Mouse (Mus musculus) midbrain, embryonic 14.5 days (tissue): ENCODE measurements around the gene Cd99l2. TPM values are rescaled to one million over a fixed set of nuclear protein-coding genes. Genes with fewer than 3 reads are reported as not detected.

ENCODE experiments used
- ATAC-seq: fragments of 200-750 bp; cut with Nextera tagmentation; 2 replicates; pipeline ENCODE4 v1.8.0; 2017; ENCODE audit warnings: moderate number of reproducible peaks, moderate library complexity; ENCODE audit not compliant: low FRiP score, low TSS enrichment
- DNase-seq: peaks from one replicate; pipeline ENCODE4 v3.0.0-alpha.2; 2015
- H3K27ac ChIP-seq: fragments of 300-500 bp; sonication (generic); replicated peaks from 2 replicates; pipeline ENCODE4 v1.5.1; 2014; ENCODE audit warnings: mild to moderate bottlenecking, low read depth, low read length, moderate library complexity
- H3K27me3 ChIP-seq: fragments of 300-500 bp; sonication (generic); 2 replicates; pipeline ENCODE4 v1.6.1; 2014; ENCODE audit warnings: low read length, control low read depth, mixed read lengths; ENCODE audit not compliant: control insufficient read depth, insufficient read depth
- H3K36me3 ChIP-seq: fragments of 300-500 bp; sonication (generic); 2 replicates; pipeline ENCODE4 v1.6.1; 2014; ENCODE audit warnings: low read length, control low read depth; ENCODE audit not compliant: control insufficient read depth, insufficient read depth
- H3K4me1 ChIP-seq: fragments of 300-500 bp; sonication (generic); 2 replicates; pipeline ENCODE4 v1.6.1; 2014; ENCODE audit warnings: mild to moderate bottlenecking, antibody characterized with exemption, low read length, control low read depth; ENCODE audit not compliant: control insufficient read depth, insufficient read depth
- H3K4me2 ChIP-seq: fragments of 300-500 bp; sonication (generic); 2 replicates; pipeline ENCODE4 v1.6.1; 2014; ENCODE audit warnings: mild to moderate bottlenecking, low read length, moderate library complexity
- H3K4me3 ChIP-seq: fragments of 300-500 bp; sonication (generic); replicated peaks from 2 replicates; pipeline ENCODE4 v1.5.1; 2014; ENCODE audit warnings: low read depth, low read length
- H3K9ac ChIP-seq: fragments of 300-500 bp; sonication (generic); replicated peaks from 2 replicates; pipeline ENCODE4 v1.6.1; 2014; ENCODE audit warnings: mild to moderate bottlenecking, low read length, moderate library complexity
- H3K9me3 ChIP-seq: fragments of 300-500 bp; sonication (generic); 2 replicates; pipeline ENCODE4 v1.6.1; 2016; ENCODE audit warnings: low read length, control low read depth, mixed read lengths; ENCODE audit not compliant: control insufficient read depth
- WGBS: fragments of 180-500 bp; shearing (Covaris S2); extraction: QIAGEN DNeasy Blood & Tissue Kit; methylation state at CpG from one replicate; pipeline ENCODE4 v1.1.7; 2014; 5-methylcytosine and 5-hydroxymethylcytosine counted together
- polyA plus RNA-seq: library from polyadenylated mRNA; unstranded; fragments of >200 nt; fragmentation: Nextera tagmentation; extraction: Ambion mirVana; gene quantifications from 2 replicates; pipeline ENCODE4 v1.2.1, GENCODE M21; 2014

Cd99l2 gene
- polyA plus RNA-seq, 1 experiment from 2014 or later, result 52.8 TPM

DNA sequence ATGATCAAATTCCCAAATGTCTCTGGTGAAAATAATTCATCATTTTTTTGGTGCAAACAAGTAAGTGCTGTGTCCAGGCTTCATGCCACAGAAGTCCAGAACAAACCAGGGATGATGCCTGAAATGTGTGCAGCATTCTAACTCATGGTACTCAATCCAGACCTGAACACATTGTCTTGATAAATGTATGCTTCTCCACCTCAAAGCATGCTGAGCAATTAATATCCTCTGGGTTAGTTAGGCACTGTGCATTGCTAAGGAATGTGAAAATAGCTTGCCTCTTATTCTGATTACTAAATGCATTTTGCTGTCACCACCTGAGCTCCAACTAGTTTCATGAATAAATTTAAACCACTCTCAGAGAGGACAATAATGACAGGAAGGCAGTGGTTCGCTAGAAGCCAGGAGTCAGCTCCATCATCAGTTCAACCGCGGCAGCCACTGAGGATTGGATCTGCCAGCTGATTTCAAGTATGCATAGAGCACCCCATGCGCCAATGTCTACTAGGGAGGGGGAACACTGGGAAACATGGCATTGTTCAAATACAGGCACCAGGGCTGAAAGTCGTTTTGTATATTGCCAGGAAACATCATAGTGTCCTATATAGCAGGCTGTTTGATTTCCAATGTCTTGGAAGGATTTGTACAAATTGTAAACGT, 36.4 kb downstream of the Cd99l2 start:
- DNase-seq (no peak), ATAC-seq (no peak)
- H3K4me1 ChIP-seq, result no peaks in the 10 kb centered on the region
- H3K9me3 ChIP-seq, result no peaks in the 10 kb centered on the region
- no peak overlapping the region for H3K4me2 ChIP-seq
- H3K36me3 ChIP-seq, result no peaks in the 10 kb centered on the region
- H3K27me3 ChIP-seq, result no peaks in the 10 kb centered on the region
- H3K27ac ChIP-seq, result peak overlapping the region; percentile 26; the same call in 1 of the 2 replicates
- no peak overlapping the region for H3K4me3 ChIP-seq
- WGBS, result 81% methylated on average over 6 of the region's 6 CpGs
- no peak overlapping the region for H3K9ac ChIP-seq

DNA sequence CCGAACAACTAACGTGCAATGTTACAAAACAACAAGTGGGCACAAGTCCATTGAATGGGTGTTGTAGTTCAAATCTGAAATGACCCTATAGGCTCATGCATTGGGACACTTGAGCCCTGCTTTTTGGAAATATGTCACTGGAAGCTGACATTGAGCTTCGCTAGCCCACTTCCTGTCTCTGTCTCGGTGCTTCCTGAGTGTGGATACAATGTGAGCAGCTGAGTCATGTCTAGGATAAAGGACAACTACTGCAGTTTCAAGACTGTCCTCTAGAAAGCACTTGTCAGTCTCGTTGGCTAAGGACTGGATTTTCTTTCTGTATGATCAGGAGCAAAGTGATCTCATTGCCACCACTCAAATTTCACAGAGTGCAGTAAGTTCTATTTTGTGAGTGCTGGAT, 49.7 kb downstream of the Cd99l2 start:
- ATAC-seq, result no peak
- 0 out of 2 replicates have a peak, but pooled peaks cover 11% of the 10 kb centered on the region for H3K36me3 ChIP-seq

DNA sequence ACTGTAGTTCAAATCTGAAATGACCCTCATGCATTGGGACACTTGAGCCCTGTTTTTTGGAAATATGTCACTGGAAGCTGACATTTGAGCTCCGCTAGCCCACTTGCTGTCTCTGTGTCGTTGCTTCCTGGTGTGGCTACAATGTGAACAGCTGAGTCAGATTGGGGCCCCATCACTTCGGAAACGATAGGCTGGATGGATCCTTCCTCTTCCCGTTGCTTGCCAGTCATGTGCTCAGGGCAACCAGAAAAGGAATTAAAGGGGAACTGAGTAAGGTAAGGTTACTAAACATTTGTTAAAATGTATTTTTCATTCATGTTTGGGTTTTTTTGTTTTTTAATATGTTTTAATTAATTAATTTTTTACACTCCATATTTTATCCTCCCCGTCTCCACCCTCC, 53.2 kb downstream of the Cd99l2 start:
- no peaks in the 10 kb centered on the region for H3K4me1 ChIP-seq
- H3K36me3 ChIP-seq, result 0 out of 2 replicates have a peak, but pooled peaks cover 12% of the 10 kb centered on the region
- no peak for DNase-seq
- H3K27ac ChIP-seq, result no peak overlapping the region
- H3K9me3 ChIP-seq, result no peaks in the 10 kb centered on the region
- no peak overlapping the region for H3K4me2 ChIP-seq
- H3K9ac ChIP-seq, result no peak overlapping the region
- no peaks in the 10 kb centered on the region for H3K27me3 ChIP-seq
- no peak overlapping the region for H3K4me3 ChIP-seq
- WGBS, result 90% methylated on average over 6 of the region's 6 CpGs
- no peak for ATAC-seq

More for the DNA sequence above, 49.7 kb downstream of the Cd99l2 start:
- Histone ChIP-seq H3K27me3 (no peaks in the 10 kb centered on the region), H3K4me3 (no peak overlapping the region), H3K27ac (no peak overlapping the region), H3K9me3 (no peaks in the 10 kb centered on the region), H3K4me1 (no peaks in the 10 kb centered on the region), H3K9ac (no peak overlapping the region), H3K4me2 (no peak overlapping the region)
- WGBS, result 87% methylated on average over 5 of the region's 5 CpGs
- no peak for DNase-seq

DNA sequence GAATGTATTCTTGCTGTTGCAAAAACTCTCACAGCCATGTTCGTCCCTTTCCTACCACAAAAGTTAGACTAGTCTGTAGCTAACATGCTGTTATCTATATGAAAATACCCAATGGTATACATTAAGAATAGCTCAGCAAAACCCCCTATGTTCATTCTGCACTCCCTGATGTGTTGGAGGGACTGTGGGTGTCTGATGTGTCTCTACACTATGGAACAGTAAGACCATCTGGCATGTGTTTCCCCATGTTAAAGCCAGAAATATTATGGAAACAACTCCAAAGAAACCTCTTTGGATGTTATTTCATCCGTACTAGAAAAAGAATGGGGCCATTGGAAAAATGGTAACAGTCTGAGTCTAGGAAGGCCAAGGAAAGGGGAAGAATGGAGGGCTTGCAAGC, 57.1 kb downstream of the Cd99l2 start:
- no peak for ATAC-seq

DNA sequence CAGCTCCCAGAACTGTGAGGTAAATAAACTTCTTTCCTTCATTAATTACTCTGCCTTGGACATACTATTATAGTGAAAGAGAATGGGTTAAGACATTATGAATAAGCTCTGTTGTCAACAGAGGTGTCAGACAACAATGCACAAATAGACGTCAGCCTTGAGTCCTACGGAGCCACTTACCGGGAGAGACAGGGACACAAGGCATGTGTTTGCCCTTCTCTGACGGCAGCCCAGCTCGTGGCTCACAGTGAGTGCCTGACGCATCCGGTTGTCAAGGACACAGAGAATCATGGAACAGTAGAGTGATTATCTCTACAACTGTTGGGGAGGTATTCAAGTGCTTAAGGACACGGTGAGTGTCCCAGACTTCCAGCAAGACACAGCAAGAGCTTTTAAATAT, 57.8 kb downstream of the Cd99l2 start:
- Histone ChIP-seq H3K4me3 (no peak overlapping the region), H3K4me1 (no peaks in the 10 kb centered on the region), H3K27ac (no peak overlapping the region), H3K9ac (no peak overlapping the region), H3K4me2 (no peak overlapping the region), H3K9me3 (no peaks in the 10 kb centered on the region), H3K27me3 (no peaks in the 10 kb centered on the region), H3K36me3 (0 out of 2 replicates have a peak, but pooled peaks cover 6% of the 10 kb centered on the region)
- DNase-seq, result peak; percentile 25
- 32% methylated on average over 8 of the region's 8 CpGs for WGBS
- no peak for ATAC-seq

More for the DNA sequence above, 57.1 kb downstream of the Cd99l2 start:
- Histone ChIP-seq H3K36me3 (0 out of 2 replicates have a peak, but pooled peaks cover 10% of the 10 kb centered on the region), H3K9ac (no peak overlapping the region), H3K27ac (no peak overlapping the region), H3K4me3 (no peak overlapping the region), H3K27me3 (no peaks in the 10 kb centered on the region), H3K9me3 (no peaks in the 10 kb centered on the region), H3K4me1 (no peaks in the 10 kb centered on the region), H3K4me2 (no peak overlapping the region)
- DNase-seq, result no peak
- WGBS, result 89% methylated on average over 2 of the region's 2 CpGs

DNA sequence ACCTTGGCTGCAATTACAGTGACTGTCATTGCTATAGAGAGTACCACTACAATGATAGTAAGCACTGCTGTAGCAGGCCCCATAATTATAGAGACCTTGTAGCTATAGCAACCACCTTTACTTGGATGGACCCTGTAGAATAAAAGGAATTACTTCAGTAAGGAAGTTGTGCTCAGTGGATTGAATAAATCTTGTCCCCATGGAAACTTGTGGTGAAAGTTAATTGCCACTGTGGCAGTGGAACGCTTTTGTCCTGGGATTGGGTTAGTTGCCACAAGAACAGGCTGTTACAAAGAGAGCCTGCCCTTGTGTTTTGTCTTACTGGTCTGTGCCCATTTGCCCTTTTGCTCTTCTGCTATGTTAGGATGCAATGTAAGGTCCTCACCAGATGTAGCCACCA, 58.2 kb downstream of the Cd99l2 start:
- DNase-seq, result peak; percentile 20
- no peak overlapping the region for H3K4me2 ChIP-seq
- H3K27me3 ChIP-seq, result no peaks in the 10 kb centered on the region
- no peak overlapping the region for H3K4me3 ChIP-seq
- H3K27ac ChIP-seq, result no peak overlapping the region
- WGBS, result 48% methylated on average over 1 of the region's 1 CpGs
- H3K9ac ChIP-seq, result no peak overlapping the region
- H3K36me3 ChIP-seq, result 0 out of 2 replicates have a peak, but pooled peaks cover 6% of the 10 kb centered on the region
- no peaks in the 10 kb centered on the region for H3K9me3 ChIP-seq
- ATAC-seq, result no peak
- no peaks in the 10 kb centered on the region for H3K4me1 ChIP-seq

DNA sequence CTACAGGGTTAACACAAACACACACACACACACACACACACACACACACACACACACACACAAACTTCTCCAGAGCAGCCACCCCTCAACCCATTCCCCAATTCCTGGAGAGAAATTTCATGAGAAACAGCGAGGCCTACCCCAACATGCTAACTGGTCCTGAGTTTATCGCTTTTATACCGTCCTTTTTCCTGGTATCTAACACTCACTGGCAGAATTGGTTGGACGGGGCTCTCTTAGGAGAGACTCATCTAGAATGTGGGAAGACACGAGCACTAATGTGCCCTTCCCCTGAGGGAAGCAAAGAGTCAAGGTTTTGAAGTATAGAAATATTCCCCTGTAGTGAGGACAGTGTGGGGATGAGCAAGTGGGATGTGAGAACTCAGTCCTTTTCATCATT, 61.7 kb downstream of the Cd99l2 start:
- H3K4me3 ChIP-seq, result no peak overlapping the region
- WGBS, result 85% methylated on average over 5 of the region's 5 CpGs

DNA sequence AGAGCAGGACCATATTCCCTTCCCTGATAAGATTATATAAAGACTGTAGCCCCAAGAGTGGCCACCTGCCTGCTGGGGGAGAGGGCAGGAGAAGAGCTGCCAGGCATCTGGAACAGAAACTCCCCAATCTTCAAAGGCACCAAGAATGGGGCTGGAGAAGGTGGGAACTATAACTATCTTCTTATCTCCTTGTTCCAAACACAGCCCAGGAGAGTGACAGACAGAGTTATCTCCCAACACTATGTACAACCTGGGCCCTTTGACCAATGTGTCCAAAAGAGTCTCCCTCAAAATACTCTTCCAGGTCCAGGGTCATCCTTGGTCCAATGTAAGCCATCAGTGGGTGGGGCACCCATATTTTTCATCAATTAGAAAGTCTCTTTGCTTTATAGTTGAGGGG, 65.2 kb downstream of the Cd99l2 start:
- no peak overlapping the region for H3K27ac ChIP-seq
- ATAC-seq, result no peak
- no peaks in the 10 kb centered on the region for H3K27me3 ChIP-seq
- no peak overlapping the region for H3K9ac ChIP-seq
- H3K4me2 ChIP-seq, result no peak overlapping the region
- no peaks in the 10 kb centered on the region for H3K9me3 ChIP-seq
- no peak overlapping the region for H3K4me3 ChIP-seq
- no peak for DNase-seq
- H3K36me3 ChIP-seq, result no peaks in the 10 kb centered on the region
- H3K4me1 ChIP-seq, result no peaks in the 10 kb centered on the region

More for the DNA sequence above, 61.7 kb downstream of the Cd99l2 start:
- Histone ChIP-seq H3K27me3 (no peaks in the 10 kb centered on the region), H3K4me1 (no peaks in the 10 kb centered on the region), H3K27ac (no peak overlapping the region), H3K4me2 (no peak overlapping the region), H3K9ac (no peak overlapping the region), H3K36me3 (no peaks in the 10 kb centered on the region), H3K9me3 (no peaks in the 10 kb centered on the region)
- DNase-seq (no peak), ATAC-seq (no peak)
